Mouse (Mus musculus): ENCODE results near the gene Ezr.

Gene Ezr

GRCm38 (mm10) chr17:6766823-6767222 is 15.8 kb downstream of the Ezr start:
- no peak for DNase-seq

GRCm38 (mm10) chr17:6765886-6766285 is 16.7 kb downstream of the Ezr start:
- DNase-seq: no peak

- DNase-seq: no peak
Measured at GRCm38 (mm10) chr17:6764730-6765129, 17.9 kb downstream of the Ezr start.

- no peak for DNase-seq
Measured at GRCm38 (mm10) chr17:6764227-6764593, 18.4 kb downstream of the Ezr start.

GRCm38 (mm10) chr17:6763513-6764226 is 18.9 kb downstream of the Ezr start:
- DNase-seq: no peak

GRCm38 (mm10) chr17:6759717-6760292 is 22.8 kb downstream of the Ezr start:
- DNase-seq: no peak

- no peak for DNase-seq
Measured at GRCm38 (mm10) chr17:6758845-6759244, 23.7 kb downstream of the Ezr start.

GRCm38 (mm10) chr17:6757902-6758301 is 24.7 kb downstream of the Ezr start:
- no peak for DNase-seq

- DNase-seq: no peak
Measured at GRCm38 (mm10) chr17:6755873-6756272, 26.7 kb downstream of the Ezr start.

- no peak for DNase-seq
Measured at GRCm38 (mm10) chr17:6755176-6755575, 27.4 kb downstream of the Ezr start.

GRCm38 (mm10) chr17:6752375-6752774 is 30.2 kb downstream of the Ezr start:
- no peak for DNase-seq

- DNase-seq: no peak
Measured at GRCm38 (mm10) chr17:6751221-6751859, 31.2 kb downstream of the Ezr start.

- DNase-seq: no peak
Measured at GRCm38 (mm10) chr17:6748779-6749464, 33.7 kb downstream of the Ezr start.

GRCm38 (mm10) chr17:6747478-6747877 is 35.1 kb downstream of the Ezr start:
- no peak for DNase-seq

GRCm38 (mm10) chr17:6746452-6747231 is 35.9 kb downstream of the Ezr start:
- DNase-seq: no peak

- DNase-seq: no peak
Measured at GRCm38 (mm10) chr17:6745975-6746374, 36.6 kb downstream of the Ezr start.

GRCm38 (mm10) chr17:6745503-6745902 is 37.1 kb downstream of the Ezr start:
- no peak for DNase-seq

- no peak for DNase-seq
Measured at GRCm38 (mm10) chr17:6744871-6745270, 37.7 kb downstream of the Ezr start.

- DNase-seq: no peak
Measured at GRCm38 (mm10) chr17:6744366-6744765, 38.2 kb downstream of the Ezr start.

- DNase-seq: no peak
Measured at GRCm38 (mm10) chr17:6743787-6744239, 38.8 kb downstream of the Ezr start.

- no peak for DNase-seq
Measured at GRCm38 (mm10) chr17:6743039-6743575, 39.5 kb downstream of the Ezr start.
